Mouse (Mus musculus): ENCODE measurements around the gene Cx3cr1.

DNA sequence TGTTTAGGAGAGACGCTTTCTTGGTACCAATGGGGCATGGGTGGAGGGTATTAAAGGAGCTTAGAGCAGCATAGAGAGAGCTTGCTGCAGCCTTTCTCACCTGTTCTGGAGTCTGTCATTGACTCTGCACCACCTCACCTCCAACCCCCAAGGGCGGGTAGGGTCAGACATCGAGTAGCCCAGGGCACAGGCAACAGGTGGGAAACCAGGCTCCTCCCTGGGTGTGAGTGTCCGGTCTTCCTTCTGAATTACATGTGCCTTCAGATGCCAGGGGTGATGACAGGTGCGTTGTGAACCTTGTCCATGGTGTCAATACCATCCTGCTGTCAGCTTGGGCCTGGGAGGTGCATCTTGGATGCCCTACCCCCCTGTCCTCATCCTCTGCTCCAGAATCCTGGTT is 45.1 kb downstream of the Cx3cr1 start:
- TF ChIP-seq CTCF (IDR thresholded peaks at IDR 0.05; ENCODE audit: low read depth) = no peak
- TF ChIP-seq EP300 (optimal IDR thresholded peaks at IDR 0.05) = no peak
